Mouse (Mus musculus) neural tube, embryonic 15.5 days (tissue): ENCODE measurements around the gene Bmf. TPM values are rescaled to one million over a fixed set of nuclear protein-coding genes. Genes with fewer than 3 reads are reported as not detected.
A peak's percentile ranks its signal among the peaks of the same experiment; 100 is the strongest.

Experiments
- ATAC-seq: fragments of 200-750 bp; cut with Nextera tagmentation; 2 replicates; pipeline ENCODE4 v1.8.0; 2017; ENCODE audit warnings: mild to moderate bottlenecking, moderate TSS enrichment, moderate library complexity; ENCODE audit not compliant: low FRiP score
- H3K27ac ChIP-seq: fragments of 300-500 bp; sonication (generic); replicated peaks from 2 replicates; pipeline ENCODE4 v1.5.1; 2015; ENCODE audit warnings: mild to moderate bottlenecking, inconsistent platforms
- H3K27me3 ChIP-seq: fragments of 300-500 bp; sonication (generic); replicated peaks from 2 replicates; pipeline ENCODE4 v1.6.1; 2015; ENCODE audit warnings: inconsistent platforms
- H3K36me3 ChIP-seq: fragments of 300-500 bp; sonication (generic); 2 replicates; pipeline ENCODE4 v1.6.1; 2015; ENCODE audit warnings: inconsistent platforms
- H3K4me1 ChIP-seq: fragments of 300-500 bp; sonication (generic); 2 replicates; pipeline ENCODE4 v1.6.1; 2015; ENCODE audit warnings: inconsistent platforms
- H3K4me2 ChIP-seq: fragments of 300-500 bp; sonication (generic); 2 replicates; pipeline ENCODE4 v1.6.1; 2015; ENCODE audit warnings: inconsistent platforms, mild to moderate bottlenecking, moderate library complexity
- H3K4me3 ChIP-seq: fragments of 300-500 bp; sonication (generic); replicated peaks from 2 replicates; pipeline ENCODE4 v1.5.1; 2015; ENCODE audit warnings: mild to moderate bottlenecking, inconsistent platforms
- H3K9ac ChIP-seq: fragments of 300-500 bp; sonication (generic); replicated peaks from 2 replicates; pipeline ENCODE4 v1.6.1; 2015; ENCODE audit warnings: mild to moderate bottlenecking, inconsistent platforms
- H3K9me3 ChIP-seq: fragments of 300-500 bp; sonication (generic); replicated peaks from 2 replicates; pipeline ENCODE4 v1.6.1; 2016; ENCODE audit warnings: inconsistent platforms
- WGBS: fragments of 180-500 bp; shearing (Covaris S2); methylation state at CpG from one replicate; pipeline ENCODE4 v1.1.7; 2015; ENCODE audit warnings: mixed read lengths; 5-methylcytosine and 5-hydroxymethylcytosine counted together
- polyA plus RNA-seq: library from polyadenylated mRNA; unstranded; fragments of >200 nt; fragmentation: Nextera tagmentation; extraction: Ambion mirVana; gene quantifications from 2 replicates; pipeline ENCODE4 v1.2.1, GENCODE M21; 2015

Bmf gene
- polyA plus RNA-seq, 1 experiment from 2014 or later, result 2.0 TPM

GRCm38 (mm10) chr2:118486933-118487332, 62.6 kb downstream of the Bmf start:
- Histone ChIP-seq H3K27ac (no peak overlapping the region), H3K4me2 (no peak overlapping the region), H3K9me3 (no peaks in the 10 kb centered on the region), H3K4me3 (no peak overlapping the region), H3K36me3 (no peaks in the 10 kb centered on the region), H3K9ac (no peak overlapping the region), H3K4me1 (peaks cover 4% of the 10 kb centered on the region; the same call in 1 of the 2 replicates), H3K27me3 (no peaks in the 10 kb centered on the region)
- ATAC-seq, result no peak
- 15% methylated on average over 12 of the region's 12 CpGs for WGBS

DNA sequence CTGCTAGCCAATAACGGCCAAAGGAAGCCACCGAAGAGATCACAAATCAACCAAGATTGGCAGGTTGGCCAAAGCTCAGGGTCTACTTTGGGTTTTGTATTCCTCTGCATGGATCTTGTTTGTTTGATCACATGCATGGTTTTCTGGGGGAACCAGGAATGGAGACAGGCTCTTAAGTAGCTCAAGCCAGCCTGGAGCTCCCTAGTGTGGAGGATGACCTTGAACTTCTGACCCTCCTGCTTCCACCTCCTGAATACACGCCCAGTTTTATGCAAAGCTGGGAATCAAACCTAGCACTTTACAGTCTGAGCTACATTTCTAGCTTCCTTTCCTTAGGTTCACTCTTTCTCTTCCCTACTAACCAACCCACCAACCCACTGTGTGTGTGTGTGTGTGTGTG, 64.1 kb downstream of the Bmf start:
- Histone ChIP-seq H3K27ac (no peak overlapping the region), H3K9ac (no peak overlapping the region), H3K4me3 (no peak overlapping the region), H3K9me3 (no peaks in the 10 kb centered on the region), H3K4me2 (no peak overlapping the region), H3K4me1 (peaks cover 2% of the 10 kb centered on the region; the same call in 1 of the 2 replicates), H3K27me3 (no peaks in the 10 kb centered on the region), H3K36me3 (no peaks in the 10 kb centered on the region)
- ATAC-seq, result no peak
- WGBS, result 74% methylated on average over 3 of the region's 3 CpGs

DNA sequence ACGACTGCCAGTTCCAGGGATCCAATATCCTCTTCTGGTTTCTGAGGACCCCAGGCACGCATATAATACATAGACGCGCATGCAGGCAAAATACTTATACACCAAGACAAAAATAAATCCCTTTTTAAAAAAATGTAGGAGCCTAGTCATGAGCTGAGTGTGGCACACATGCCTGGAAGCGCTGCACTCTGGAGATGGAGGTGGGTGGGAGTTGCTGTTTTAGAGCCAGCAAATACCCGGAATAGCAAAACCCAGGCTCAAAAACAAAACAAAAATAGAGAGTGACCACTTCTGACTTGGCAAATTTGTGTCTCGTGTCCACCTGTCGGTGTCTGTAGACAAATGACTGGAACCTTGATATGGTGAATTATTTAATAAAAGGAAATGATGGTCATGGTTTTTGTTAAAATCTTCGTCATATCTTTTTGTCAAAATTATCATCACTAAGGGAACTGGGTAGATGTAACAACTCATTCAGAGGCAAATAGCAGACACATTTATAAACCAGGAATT, 65.0 kb downstream of the Bmf start:
- no peaks in the 10 kb centered on the region for H3K27me3 ChIP-seq
- H3K4me1 ChIP-seq, result peaks cover 5% of the 10 kb centered on the region; the same call in 1 of the 2 replicates
- H3K36me3 ChIP-seq, result no peaks in the 10 kb centered on the region
- H3K4me2 ChIP-seq, result no peak overlapping the region
- 82% methylated on average over 9 of the region's 9 CpGs for WGBS
- no peak overlapping the region for H3K27ac ChIP-seq
- no peak overlapping the region for H3K4me3 ChIP-seq
- no peak overlapping the region for H3K9ac ChIP-seq
- ATAC-seq, result no peak
- H3K9me3 ChIP-seq, result no peaks in the 10 kb centered on the region

DNA sequence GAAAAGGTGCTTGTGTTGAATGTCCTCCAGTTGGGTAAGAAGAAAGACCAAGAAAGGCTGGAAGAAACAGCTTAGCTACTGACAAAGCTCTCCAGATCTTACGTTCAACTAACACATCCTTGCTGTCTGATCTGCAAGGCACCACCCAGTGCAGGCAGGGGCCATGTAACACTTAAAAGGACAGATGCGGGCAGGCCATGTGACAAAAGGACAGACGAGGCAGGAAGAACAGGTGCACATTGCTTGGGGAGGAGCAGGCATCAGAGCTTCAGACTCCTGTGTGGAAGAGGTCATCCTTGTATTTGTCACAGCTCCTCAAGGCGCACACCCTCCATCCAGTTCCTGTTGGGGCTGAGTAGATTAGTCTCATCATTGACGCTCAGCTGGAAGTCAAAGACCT, 66.5 kb downstream of the Bmf start:
- no peaks in the 10 kb centered on the region for H3K9me3 ChIP-seq
- no peak overlapping the region for H3K9ac ChIP-seq
- peaks cover 14% of the 10 kb centered on the region for H3K4me1 ChIP-seq
- WGBS, result 85% methylated on average over 5 of the region's 5 CpGs
- H3K27me3 ChIP-seq, result no peaks in the 10 kb centered on the region
- no peak overlapping the region for H3K27ac ChIP-seq
- ATAC-seq, result no peak
- no peaks in the 10 kb centered on the region for H3K36me3 ChIP-seq
- H3K4me2 ChIP-seq, result no peak overlapping the region
- no peak overlapping the region for H3K4me3 ChIP-seq

DNA sequence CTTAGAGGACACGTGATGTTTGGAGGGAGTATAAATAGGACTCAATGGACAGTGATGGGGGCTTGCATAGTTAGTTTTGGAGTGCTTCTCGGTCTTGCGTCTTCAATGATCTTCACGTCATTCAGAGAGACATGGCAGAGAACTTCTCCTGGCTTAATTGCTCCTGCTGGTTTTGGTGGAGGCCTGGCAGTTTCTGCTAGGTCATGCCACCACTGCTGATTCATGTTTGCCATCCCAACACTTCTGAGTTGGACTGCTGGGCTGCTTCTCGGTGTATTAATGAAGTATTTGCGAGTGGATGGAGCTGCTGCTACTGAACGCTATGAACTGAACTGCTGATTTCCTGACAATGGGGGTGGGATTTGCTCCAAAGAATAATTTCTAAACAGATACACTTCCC, 68.6 kb downstream of the Bmf start:
- no peaks in the 10 kb centered on the region for H3K9me3 ChIP-seq
- no peak for ATAC-seq
- no peaks in the 10 kb centered on the region for H3K27me3 ChIP-seq
- peaks cover 5% of the 10 kb centered on the region for H3K36me3 ChIP-seq
- H3K4me2 ChIP-seq, result no peak overlapping the region
- no peak overlapping the region for H3K4me3 ChIP-seq
- WGBS, result 95% methylated on average over 7 of the region's 7 CpGs
- H3K9ac ChIP-seq, result no peak overlapping the region
- H3K4me1 ChIP-seq, result peaks cover 20% of the 10 kb centered on the region
- no peak overlapping the region for H3K27ac ChIP-seq

- ATAC-seq, result peak; percentile 95
- Histone ChIP-seq H3K9ac (peak within 1 kb of the TSS; percentile 96), H3K4me3 (peak within 1 kb of the TSS; percentile 97), H3K27me3 (no peaks in the 10 kb centered on the region), H3K9me3 (no peaks in the 10 kb centered on the region), H3K36me3 (peaks cover 16% of the 10 kb centered on the region), H3K4me1 (peaks cover 20% of the 10 kb centered on the region), H3K27ac (peak within 1 kb of the TSS; percentile 89), H3K4me2 (peak within 1 kb of the TSS; percentile 78)
- under 1% methylated on average over 35 of the region's 35 CpGs for WGBS
Observed at GRCm38 (mm10) chr2:118479550-118479909, 70.0 kb downstream of the Bmf start, which contains the start of gene Srp14. Gene Srp14, minus strand, starts transcription at chr2:118479711.

- WGBS, result 3% methylated on average over 52 of the region's 52 CpGs
- Histone ChIP-seq H3K27me3 (no peaks in the 10 kb centered on the region), H3K4me3 (peak overlapping the region; percentile 97), H3K27ac (peak overlapping the region; percentile 89), H3K4me2 (peak overlapping the region; percentile 78), H3K9me3 (no peaks in the 10 kb centered on the region), H3K36me3 (peaks cover 22% of the 10 kb centered on the region), H3K4me1 (peaks cover 20% of the 10 kb centered on the region), H3K9ac (peak overlapping the region; percentile 96)
- ATAC-seq, result peak; percentile 80
Observed at GRCm38 (mm10) chr2:118478833-118479549, 70.5 kb downstream of the Bmf start.

Other genes with a start within 250 kb of the Bmf start
- 7.6 and 9.1 TPM in 2 replicates for gene Gpr176, start 176.3 kb downstream of the Bmf start, polyA plus RNA-seq
- 7.8 and 8.7 TPM in 2 replicates for gene Eif2ak4, start 161.1 kb downstream of the Bmf start, polyA plus RNA-seq
- 317 and 351 TPM in 2 replicates for gene Srp14, start 70.0 kb downstream of the Bmf start, polyA plus RNA-seq
- 7.0 and 26.4 TPM in 2 replicates for gene Bub1b, start 48.5 kb upstream of the Bmf start, polyA plus RNA-seq
- gene Pak6, start 113.6 kb upstream of the Bmf start, polyA plus RNA-seq, result 40.2 and 42.4 TPM in 2 replicates
- not detected in 2 replicates for gene Ankrd63, start 154.3 kb upstream of the Bmf start, polyA plus RNA-seq
- gene Plcb2, start 178.8 kb upstream of the Bmf start, polyA plus RNA-seq, result 1.0 and 2.2 TPM in 2 replicates
- gene Inafm2, start 196.1 kb upstream of the Bmf start, polyA plus RNA-seq, result 22.0 and 23.5 TPM in 2 replicates
- 0.97 and 1.2 TPM in 2 replicates for gene Ccdc9b, start 213.0 kb upstream of the Bmf start, polyA plus RNA-seq
- gene Phgr1, start 223.1 kb upstream of the Bmf start, polyA plus RNA-seq, result 1.2 TPM in 1 of 2 replicates, not detected in the other
- gene Disp2, start 230.0 kb upstream of the Bmf start, polyA plus RNA-seq, result 65.4 and 75.6 TPM in 2 replicates